Mouse (Mus musculus): ENCODE results near the gene Gm4133.

Gm4133 gene

GRCm38 (mm10) chr7:20333965-20334364 is at the start of gene Gm4133:
Gene Gm4133, minus strand, starts transcription at chr7:20334065.
- WGBS: no CpG with 5 or more reads among the region's 2 CpGs

DNA sequence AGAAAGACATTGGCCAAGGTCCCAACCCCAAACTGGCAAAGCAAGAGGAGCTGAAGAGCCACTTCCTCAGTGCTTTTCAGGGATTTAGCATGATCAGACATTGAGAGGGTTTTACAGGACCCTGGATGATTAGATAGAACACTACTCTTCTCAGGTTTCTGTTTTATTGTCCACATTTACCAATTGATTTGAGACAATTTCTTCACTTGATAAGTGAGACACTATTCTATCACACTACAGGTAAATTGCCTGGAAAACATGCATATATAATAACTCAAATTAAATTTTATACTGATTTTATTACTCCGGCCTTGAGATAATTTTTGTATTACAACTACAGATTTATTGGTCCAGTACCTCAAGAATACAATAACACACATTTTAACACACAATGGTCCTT is 41.4 kb upstream of the Gm4133 start, which contains the start of gene Gm5728:
Gene Gm5728 (minus strand): TSS at position 101 of the 400 bp plus-strand sequence.
- no CpG with 5 or more reads among the region's 1 CpGs for whole genome bisulfite sequencing

Measured in cerebral cortex, adult 2 months (tissue).